Mouse (Mus musculus) heart, embryonic 12.5 days (tissue): ENCODE measurements around the gene Rplp0. TPM values are rescaled to one million over a fixed set of nuclear protein-coding genes. Genes with fewer than 3 reads are reported as not detected.

Source experiments
- ATAC-seq: fragments of 200-750 bp; cut with Nextera tagmentation; 2 replicates; pipeline ENCODE4 v1.8.0; 2017; ENCODE audit warnings: moderate TSS enrichment, moderate library complexity; ENCODE audit not compliant: insufficient number of reproducible peaks, low FRiP score
- H3K27ac ChIP-seq: fragments of 300-500 bp; sonication (generic); 2 replicates; pipeline ENCODE4 v1.5.1; 2016; ENCODE audit warnings: mild to moderate bottlenecking, moderate library complexity; ENCODE audit not compliant: poor library complexity, severe bottlenecking
- H3K27me3 ChIP-seq: fragments of 300-500 bp; sonication (generic); replicated peaks from 2 replicates; pipeline ENCODE4 v1.6.1; 2016; ENCODE audit warnings: mild to moderate bottlenecking, moderate library complexity
- H3K36me3 ChIP-seq: fragments of 300-500 bp; sonication (generic); 2 replicates; pipeline ENCODE4 v1.6.1; 2016; ENCODE audit warnings: mild to moderate bottlenecking, moderate library complexity
- H3K4me1 ChIP-seq: fragments of 300-500 bp; sonication (generic); replicated peaks from 2 replicates; pipeline ENCODE4 v1.6.1; 2016; ENCODE audit warnings: mild to moderate bottlenecking
- H3K4me2 ChIP-seq: fragments of 300-500 bp; sonication (generic); 2 replicates; pipeline ENCODE4 v1.6.1; 2016; ENCODE audit warnings: mild to moderate bottlenecking, moderate library complexity
- H3K4me3 ChIP-seq: fragments of 300-500 bp; sonication (generic); 2 replicates; pipeline ENCODE4 v1.5.1; 2016; ENCODE audit warnings: mild to moderate bottlenecking
- H3K9ac ChIP-seq: fragments of 300-500 bp; sonication (generic); 2 replicates; pipeline ENCODE4 v1.6.1; 2016; ENCODE audit warnings: mild to moderate bottlenecking, moderate library complexity
- H3K9me3 ChIP-seq: fragments of 300-500 bp; sonication (generic); replicated peaks from 2 replicates; pipeline ENCODE4 v1.6.1; 2016; ENCODE audit warnings: mild to moderate bottlenecking, moderate library complexity
- WGBS: fragments of 180-500 bp; shearing (Covaris S2); methylation state at CpG from one replicate; pipeline ENCODE4 v1.1.7; 2016; 5-methylcytosine and 5-hydroxymethylcytosine counted together
- microRNA-seq: library from miRNA; unstranded; fragments of <30 nt; microRNA quantifications from one replicate; pipeline ENCODE4, GENCODE M21; 2017
- polyA plus RNA-seq: library from polyadenylated mRNA; unstranded; fragments of >200 nt; fragmentation: Nextera tagmentation; extraction: Ambion mirVana; gene quantifications from 2 replicates; pipeline ENCODE4 v1.2.1, GENCODE M21; 2016

Rplp0 gene
- polyA plus RNA-seq, 1 experiment from 2014 or later, result 971 TPM

DNA sequence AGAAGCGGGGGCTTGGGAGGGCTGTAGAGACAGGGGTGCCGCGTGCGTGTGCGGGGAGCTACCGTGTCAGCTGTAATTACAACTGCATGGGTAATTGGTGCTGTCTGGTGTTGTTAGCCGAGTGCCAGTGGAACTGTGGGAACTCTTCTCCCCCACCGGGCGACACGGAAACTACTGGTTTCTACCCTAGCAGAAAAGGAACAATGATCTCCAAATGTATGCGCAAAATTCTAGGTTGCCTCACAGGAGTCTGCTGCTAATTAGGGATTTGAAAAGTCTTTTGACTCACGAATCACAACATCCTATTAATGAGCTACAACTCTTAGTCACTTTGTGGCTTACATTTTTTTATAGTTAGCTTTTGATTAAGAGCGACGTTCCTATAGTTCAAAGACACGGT lies 26.9 kb downstream of the Rplp0 start:
- Histone ChIP-seq H3K27ac (no peak overlapping the region), H3K9me3 (peaks cover 14% of the 10 kb centered on the region), H3K27me3 (no peaks in the 10 kb centered on the region), H3K4me3 (no peak overlapping the region), H3K9ac (no peak overlapping the region), H3K4me2 (no peak overlapping the region), H3K4me1 (no peaks in the 10 kb centered on the region), H3K36me3 (peaks cover 97% of the 10 kb centered on the region)
- 90% methylated on average over 15 of the region's 15 CpGs for WGBS
- no peak for ATAC-seq

- 88% methylated on average over 2 of the region's 2 CpGs for WGBS
These were observed 27.5 kb downstream of the Rplp0 start for GRCm38 (mm10) chr5:115586780-115587179.

DNA sequence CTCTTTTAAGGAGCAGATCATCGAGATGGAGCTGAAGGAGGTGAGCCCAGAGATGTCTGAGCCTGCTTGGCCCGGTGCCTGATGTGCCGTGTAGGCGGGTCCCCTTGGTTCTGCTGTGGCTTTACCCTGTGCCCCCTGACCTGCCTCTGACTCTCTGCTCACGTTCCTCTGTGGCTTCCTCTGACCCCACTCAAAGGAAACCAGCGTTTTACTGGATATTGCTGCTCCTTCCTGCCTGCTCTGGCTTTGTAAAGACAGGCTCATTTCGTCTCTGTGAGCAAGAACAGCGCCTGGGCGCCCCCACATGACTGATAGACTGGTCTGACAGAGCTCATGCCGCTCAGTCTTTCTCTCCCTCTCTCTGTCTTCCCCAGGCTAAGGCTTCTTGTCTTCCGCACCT lies 31.8 kb downstream of the Rplp0 start:
- Histone ChIP-seq H3K9me3 (no peaks in the 10 kb centered on the region), H3K27me3 (no peaks in the 10 kb centered on the region), H3K4me2 (no peak overlapping the region), H3K4me3 (no peak overlapping the region), H3K4me1 (peaks cover 13% of the 10 kb centered on the region; the same call in 1 of the 2 replicates), H3K27ac (no peak overlapping the region), H3K36me3 (peaks cover 96% of the 10 kb centered on the region), H3K9ac (no peak overlapping the region)
- 79% methylated on average over 11 of the region's 11 CpGs for WGBS
- no peak for ATAC-seq

More at GRCm38 (mm10) chr5:115586780-115587179, 27.5 kb downstream of the Rplp0 start:
- Histone ChIP-seq H3K4me1 (no peaks in the 10 kb centered on the region), H3K27me3 (no peaks in the 10 kb centered on the region), H3K27ac (no peak overlapping the region), H3K36me3 (peaks cover 97% of the 10 kb centered on the region), H3K9me3 (peaks cover 13% of the 10 kb centered on the region), H3K4me2 (no peak overlapping the region), H3K4me3 (no peak overlapping the region), H3K9ac (no peak overlapping the region)
- no peak for ATAC-seq

DNA sequence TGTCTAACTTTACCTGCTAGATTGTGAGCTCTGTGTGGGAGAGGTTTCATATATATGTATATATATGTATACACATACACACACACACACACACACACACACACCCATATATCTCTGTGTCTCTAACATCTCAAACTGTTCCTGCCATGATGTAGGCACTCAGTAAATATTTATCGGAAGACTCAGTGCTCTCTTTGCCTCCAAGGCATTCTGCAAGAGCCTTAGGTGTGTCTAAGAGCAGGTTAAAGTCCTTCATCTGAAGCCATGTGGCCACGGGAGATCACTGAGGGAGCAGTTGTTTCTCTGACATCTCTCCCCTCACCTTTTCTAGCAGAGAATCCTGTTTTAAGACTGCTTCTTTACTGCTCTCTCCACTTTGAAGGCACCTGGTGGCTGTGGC lies 32.2 kb downstream of the Rplp0 start:
- no peaks in the 10 kb centered on the region for H3K9me3 ChIP-seq
- H3K4me1 ChIP-seq, result peaks cover 13% of the 10 kb centered on the region; the same call in 1 of the 2 replicates
- H3K4me2 ChIP-seq, result no peak overlapping the region
- H3K36me3 ChIP-seq, result peaks cover 96% of the 10 kb centered on the region
- no peak overlapping the region for H3K9ac ChIP-seq
- H3K27me3 ChIP-seq, result no peaks in the 10 kb centered on the region
- H3K4me3 ChIP-seq, result no peak overlapping the region
- H3K27ac ChIP-seq, result no peak overlapping the region
- 94% methylated on average over 2 of the region's 2 CpGs for WGBS
- no peak for ATAC-seq

DNA sequence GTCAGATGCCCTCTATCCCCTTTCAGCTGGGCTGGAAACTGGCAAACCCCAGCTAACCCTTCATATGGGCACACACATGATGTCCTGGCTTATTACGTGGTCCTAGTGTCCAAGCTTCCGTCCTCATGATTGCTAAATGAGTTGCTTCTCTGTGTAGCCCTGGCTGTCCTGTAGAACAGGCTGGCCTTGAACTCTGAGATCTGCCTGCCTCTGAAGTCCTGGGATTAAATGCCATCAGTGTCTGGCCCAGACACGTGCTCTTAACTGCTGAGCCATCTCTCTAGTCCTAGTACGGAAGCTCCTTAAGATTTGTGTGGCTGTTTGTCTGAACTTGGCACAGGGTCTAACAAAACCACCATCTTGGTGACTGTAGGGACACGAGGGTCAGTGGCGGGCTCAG lies 44.3 kb downstream of the Rplp0 start:
- Histone ChIP-seq H3K4me3 (no peak overlapping the region), H3K4me1 (no peaks in the 10 kb centered on the region), H3K9me3 (no peaks in the 10 kb centered on the region), H3K9ac (no peak overlapping the region), H3K27ac (no peak overlapping the region), H3K36me3 (peaks cover 93% of the 10 kb centered on the region), H3K27me3 (no peaks in the 10 kb centered on the region), H3K4me2 (no peak overlapping the region)
- ATAC-seq, result no peak
- WGBS, result 94% methylated on average over 6 of the region's 6 CpGs

DNA sequence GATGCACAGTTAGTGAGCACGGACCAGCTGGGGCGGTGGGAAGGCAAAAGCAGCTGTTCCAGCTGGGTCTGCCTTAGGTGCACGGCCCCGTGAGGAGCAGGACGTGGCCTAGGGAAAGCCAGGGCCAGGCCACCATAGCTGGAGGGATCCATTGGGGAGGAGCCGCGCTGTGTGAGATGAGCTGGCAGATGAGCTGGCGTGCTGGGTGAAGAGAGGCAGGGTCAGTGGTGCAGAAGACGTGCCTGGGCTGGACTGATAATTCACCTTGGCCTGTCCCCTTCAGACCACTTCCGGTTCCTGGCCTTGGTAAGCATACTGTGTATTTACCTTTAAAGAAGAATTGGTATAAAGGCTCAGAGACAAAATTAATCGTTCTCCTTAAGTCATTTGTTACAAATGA lies 52.3 kb downstream of the Rplp0 start:
- H3K27me3 ChIP-seq, result no peaks in the 10 kb centered on the region
- H3K36me3 ChIP-seq, result peaks cover 96% of the 10 kb centered on the region
- no peaks in the 10 kb centered on the region for H3K4me1 ChIP-seq
- ATAC-seq, result peak; percentile 73
- no peak overlapping the region for H3K4me2 ChIP-seq
- no peak overlapping the region for H3K9ac ChIP-seq
- H3K27ac ChIP-seq, result no peak overlapping the region
- 82% methylated on average over 11 of the region's 11 CpGs for WGBS
- no peaks in the 10 kb centered on the region for H3K9me3 ChIP-seq
- H3K4me3 ChIP-seq, result no peak overlapping the region

Small RNA genes lying within 50 kb of the gene (microRNA-seq; reads per million reads assigned to microRNA genes)
- not detected for gene Mir7029

Other genes starting within 250 kb of the Rplp0 start
- 147 and 160 TPM in 2 replicates for gene Srsf9, start 232.3 kb upstream of the Rplp0 start, polyA plus RNA-seq
- gene Gatc, start 218.3 kb upstream of the Rplp0 start, polyA plus RNA-seq, result 24.2 and 26.1 TPM in 2 replicates
- gene Triap1, start 218.2 kb upstream of the Rplp0 start, polyA plus RNA-seq, result 38.1 and 38.8 TPM in 2 replicates
- 1,284 and 1,325 TPM in 2 replicates for gene Cox6a1, start 210.5 kb upstream of the Rplp0 start, polyA plus RNA-seq
- 6.7 and 6.8 TPM in 2 replicates for gene Msi1, start 129.9 kb upstream of the Rplp0 start, polyA plus RNA-seq
- gene Pla2g1b, start 93.2 kb upstream of the Rplp0 start, polyA plus RNA-seq, result 0.72 and 1.3 TPM in 2 replicates
- 14.7 and 18.0 TPM in 2 replicates for gene Sirt4, start 74.7 kb upstream of the Rplp0 start, polyA plus RNA-seq
- gene Pxn, start 52.8 kb upstream of the Rplp0 start, polyA plus RNA-seq, result 41.1 and 41.7 TPM in 2 replicates
- gene Gcn1l1, start 5.8 kb downstream of the Rplp0 start, polyA plus RNA-seq, result 43.1 and 47.0 TPM in 2 replicates
- gene Rab35, start 72.4 kb downstream of the Rplp0 start, polyA plus RNA-seq, result 20.1 and 20.9 TPM in 2 replicates
- 5.5 and 7.9 TPM in 2 replicates for gene Bicdl1, start 172.2 kb downstream of the Rplp0 start, polyA plus RNA-seq